Mouse (Mus musculus) adrenal gland, adult (tissue): Measurements from ENCODE around the gene Gm17581.

Source experiments
- DNase-seq, 2 experiments: peaks; one replicate each; pipeline ENCODE4 v3.0.0; 2022 to 2023; ENCODE audit warnings: low spot score in 1 of 2; ENCODE audit not compliant: inconsistent age in 2 of 2

Gm17581 gene

GRCm38 (mm10) chr2:155691723-155692493 lies 43.8 kb downstream of the Gm17581 start, which contains the start of gene Trpc4ap:
TSS of gene Trpc4ap (minus strand) at chr2:155692384.
- peak; percentile 96 to 99 for DNase-seq

GRCm38 (mm10) chr2:155691336-155691722 lies 44.3 kb downstream of the Gm17581 start:
- DNase-seq, result peak in 1 of 2 experiments; percentile 73

- no peak for DNase-seq
These were observed 46.5 kb downstream of the Gm17581 start for GRCm38 (mm10) chr2:155689211-155689610.

- no peak for DNase-seq
These were observed 47.9 kb downstream of the Gm17581 start for GRCm38 (mm10) chr2:155687746-155688145.

GRCm38 (mm10) chr2:155686572-155686971 lies 49.1 kb downstream of the Gm17581 start:
- no peak for DNase-seq
